Mouse (Mus musculus): ENCODE results near the gene Olfr697. TPM values are rescaled to one million over a fixed set of nuclear protein-coding genes. Genes with fewer than 3 reads are reported as not detected.
A peak's percentile ranks its signal among the peaks of the same experiment; 100 is the strongest.
"Not testable (repeated sequence)": the region's sequence is repeated elsewhere in the genome, so short reads cannot be mapped to it uniquely, and the experiment has no call there.

Gene Olfr697
- not detected in 2 replicates for total RNA-seq (2015)
- not detected in 2 replicates for total RNA-seq (2017)

DNA sequence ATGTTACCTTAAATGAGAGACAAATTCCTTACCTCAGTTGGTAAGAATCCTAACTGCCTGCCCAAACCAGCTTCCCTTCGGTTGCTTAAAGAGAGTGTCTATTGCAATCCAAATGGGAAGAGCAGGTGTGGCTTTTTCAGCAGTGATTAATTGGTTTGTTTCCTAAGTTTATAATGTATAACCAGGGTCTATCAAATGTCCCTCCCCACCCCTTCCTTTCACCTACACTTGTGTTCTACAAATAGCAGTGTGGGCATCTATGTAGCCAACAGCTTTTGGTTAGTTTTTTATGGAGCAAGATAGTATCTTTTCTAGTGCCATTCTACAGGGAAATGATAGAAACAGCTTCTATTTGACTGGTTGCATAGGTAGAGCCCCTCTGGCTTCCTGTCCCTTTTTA is at the start of gene Olfr697:
TSS of gene Olfr697 (minus strand) at position 101 of the 400 bp plus-strand sequence.
- ATAC-seq (replicated peaks; ENCODE audit: poor library complexity): no peak

DNA sequence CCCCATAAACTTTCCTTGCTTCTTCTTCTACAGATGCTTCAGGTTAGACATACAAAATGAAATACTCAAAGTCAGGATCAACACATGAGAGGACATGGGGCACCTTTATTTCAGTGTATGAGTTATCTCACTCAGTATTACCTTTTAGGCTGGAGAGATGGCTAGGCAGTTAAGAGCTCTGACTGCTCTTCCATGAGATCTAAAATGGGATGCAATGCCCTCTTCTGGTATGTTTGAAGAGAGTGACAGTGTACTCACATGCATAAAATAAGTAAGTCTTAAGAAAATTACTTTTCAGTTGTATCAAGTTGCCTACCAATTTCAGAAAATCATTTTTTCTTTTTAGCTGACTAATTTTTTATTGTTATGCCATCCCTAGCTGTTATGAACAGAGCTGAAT is 46.1 kb upstream of the Olfr697 start:
- ATAC-seq (replicated peaks; ENCODE audit: poor library complexity): peak; percentile 50; the same call in 1 of the 2 replicates

DNA sequence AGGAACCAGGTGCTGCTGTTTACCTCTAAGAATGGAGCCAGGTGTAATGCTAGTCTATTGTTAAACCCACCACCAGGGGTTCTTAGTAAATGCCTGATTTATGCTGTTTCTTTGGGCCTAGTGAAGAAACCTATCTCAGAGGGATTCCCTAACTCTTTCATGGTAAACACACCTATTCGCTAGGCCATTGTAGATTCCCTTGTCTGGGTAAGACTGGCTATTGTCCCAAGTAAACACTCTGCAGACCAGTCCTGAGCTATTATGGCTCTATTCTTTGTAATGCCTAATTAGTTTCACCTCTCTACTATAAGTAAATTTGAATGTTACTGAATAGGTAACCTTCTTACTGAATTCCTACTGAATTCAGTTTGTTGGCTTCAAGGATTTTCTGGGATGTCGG is 18.8 kb upstream of the Olfr697 start:
- ATAC-seq (replicated peaks; ENCODE audit: poor library complexity): not testable (repeated sequence)

DNA sequence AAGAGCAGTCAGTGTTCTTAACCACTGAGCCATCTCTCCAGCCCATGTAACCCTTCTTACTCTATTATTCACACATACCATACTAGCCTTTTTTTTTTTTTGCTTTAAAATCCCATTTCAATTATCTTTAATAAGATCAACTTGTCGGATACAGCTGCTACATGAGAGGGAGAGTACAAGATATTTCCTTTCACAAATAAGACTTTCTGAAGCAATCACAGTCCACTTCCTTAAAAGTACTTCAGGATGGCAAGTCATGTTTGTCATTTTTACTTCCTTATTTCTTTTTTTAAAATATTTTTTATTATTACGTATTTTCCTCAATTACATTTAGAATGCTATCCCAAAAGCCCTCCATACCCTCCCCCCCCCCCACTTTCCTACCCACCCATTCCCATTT is 16.6 kb upstream of the Olfr697 start:
- peak; percentile 94 for ATAC-seq (replicated peaks; ENCODE audit: poor library complexity)

DNA sequence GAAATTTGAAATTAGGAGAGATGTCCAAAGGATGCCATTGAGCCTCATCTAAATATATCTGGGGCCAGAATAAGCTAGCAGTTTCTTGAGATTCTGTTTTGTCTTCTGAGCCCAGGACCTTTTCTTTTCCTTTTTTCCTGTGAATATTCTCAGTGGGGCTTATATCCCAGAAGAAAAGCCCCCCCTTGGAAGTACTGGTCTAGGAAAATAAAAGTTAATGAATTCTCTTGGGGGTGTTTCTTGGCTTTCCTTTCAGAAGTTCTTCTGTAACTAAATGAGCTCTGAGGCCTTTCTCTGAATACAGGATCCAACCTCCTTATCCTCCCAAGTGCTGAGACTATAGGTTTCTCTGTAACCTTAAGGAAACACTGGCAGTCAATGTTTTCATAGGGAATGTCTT is 13.1 kb upstream of the Olfr697 start, which contains the start of gene Olfr698:
TSS of gene Olfr698 (minus strand) at position 101 of the 400 bp plus-strand sequence.
- ATAC-seq (replicated peaks; ENCODE audit: poor library complexity): no peak

DNA sequence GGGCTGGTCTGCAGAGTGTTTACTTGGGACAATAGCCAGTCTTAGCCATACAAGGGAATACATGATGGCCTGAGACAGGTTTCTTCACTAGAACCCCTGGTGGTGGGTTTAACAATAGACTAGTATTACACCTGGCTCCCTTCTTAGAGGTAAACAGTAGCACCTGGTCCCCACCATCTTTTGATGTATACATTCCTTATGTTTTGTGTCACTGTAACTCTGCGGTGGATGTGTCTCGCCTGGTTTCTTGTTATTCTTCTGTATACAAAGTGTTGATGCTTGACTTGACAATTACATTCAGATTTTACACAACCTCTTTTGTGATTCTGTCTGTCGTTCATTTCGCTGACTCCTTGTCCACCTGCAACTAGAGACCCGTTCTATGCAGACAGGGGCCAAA is 3.6 kb upstream of the Olfr697 start:
- no peak for ATAC-seq (replicated peaks; ENCODE audit: poor library complexity)

DNA sequence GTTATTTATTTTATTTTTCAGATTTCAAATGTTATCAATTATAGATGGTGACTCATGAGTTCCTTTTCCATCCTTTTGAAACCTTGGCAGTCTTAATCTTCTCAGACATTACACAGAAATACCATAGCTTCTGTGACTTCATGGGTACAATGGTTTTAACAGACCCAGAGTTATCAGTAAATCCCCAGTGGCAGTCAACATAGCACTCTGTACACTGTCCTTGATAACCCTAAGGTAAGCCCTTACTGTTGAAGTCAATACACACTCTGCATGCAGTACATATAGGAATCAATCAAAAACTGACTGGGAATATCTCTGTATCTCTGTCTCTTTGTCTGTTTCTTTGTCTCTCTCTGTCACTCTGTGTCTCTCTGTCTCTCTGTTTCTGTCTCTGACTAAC is 5.2 kb downstream of the Olfr697 start:
- ATAC-seq (replicated peaks; ENCODE audit: poor library complexity): no peak

DNA sequence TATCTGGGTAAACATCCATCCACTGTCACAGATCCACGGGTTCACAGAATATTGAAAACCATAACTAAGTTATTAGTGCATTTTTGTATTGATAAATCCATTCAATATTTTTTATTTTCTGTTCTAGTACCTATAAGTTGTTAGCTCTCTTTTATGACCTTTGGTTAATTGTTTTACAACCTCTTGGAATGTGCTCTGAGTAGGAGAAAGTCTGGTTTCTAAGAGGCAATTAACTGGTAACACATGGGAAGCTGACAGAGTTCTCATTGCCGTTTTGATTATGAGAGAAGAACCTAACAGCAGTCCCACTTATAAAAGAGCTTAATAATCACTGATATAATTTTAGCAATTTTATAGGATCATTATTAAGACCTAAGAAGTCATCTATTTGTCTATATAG is 8.5 kb downstream of the Olfr697 start:
- no peak for ATAC-seq (replicated peaks; ENCODE audit: poor library complexity)

DNA sequence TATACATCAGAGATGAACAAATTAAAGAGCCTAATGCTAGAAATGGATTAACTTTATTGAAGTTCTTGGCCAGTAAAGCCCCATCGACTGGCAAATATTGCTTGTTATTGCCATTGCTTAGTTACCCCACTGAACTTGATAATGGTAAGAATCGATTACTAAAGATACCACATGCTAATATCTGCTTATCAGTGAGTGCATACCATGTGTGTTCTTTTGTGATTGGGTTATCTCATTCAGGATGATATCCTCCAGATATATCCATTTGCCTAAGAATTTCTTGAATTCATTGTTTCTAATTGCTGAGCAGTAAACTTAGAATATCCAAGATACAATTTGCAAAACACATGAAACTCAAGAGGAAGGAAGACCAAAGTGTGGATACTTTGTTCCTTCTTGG is 16.6 kb downstream of the Olfr697 start:
- not testable (repeated sequence) for ATAC-seq (replicated peaks; ENCODE audit: poor library complexity)

DNA sequence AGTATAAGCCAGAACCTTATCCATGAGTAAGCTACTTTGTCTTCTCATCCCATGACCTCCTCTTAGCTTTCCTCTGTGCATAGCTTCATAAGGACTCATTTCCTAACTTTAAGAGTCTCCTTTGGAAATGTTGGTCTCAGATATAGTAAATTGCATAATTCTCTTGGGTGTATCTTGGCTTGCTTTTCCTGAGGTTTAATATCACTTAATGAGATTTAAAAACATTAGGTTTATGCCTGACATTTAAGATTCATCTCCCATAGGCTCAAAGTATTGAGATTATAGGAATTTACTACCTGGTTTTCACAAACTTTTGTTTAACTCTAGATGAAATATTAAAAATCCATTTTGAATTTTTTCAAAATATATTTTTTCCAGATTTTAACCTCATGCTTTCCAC is 25.9 kb downstream of the Olfr697 start, which contains the start of gene Olfr695:
TSS of gene Olfr695 (minus strand) at position 101 of the 400 bp plus-strand sequence.
- ATAC-seq (replicated peaks; ENCODE audit: poor library complexity): no peak

DNA sequence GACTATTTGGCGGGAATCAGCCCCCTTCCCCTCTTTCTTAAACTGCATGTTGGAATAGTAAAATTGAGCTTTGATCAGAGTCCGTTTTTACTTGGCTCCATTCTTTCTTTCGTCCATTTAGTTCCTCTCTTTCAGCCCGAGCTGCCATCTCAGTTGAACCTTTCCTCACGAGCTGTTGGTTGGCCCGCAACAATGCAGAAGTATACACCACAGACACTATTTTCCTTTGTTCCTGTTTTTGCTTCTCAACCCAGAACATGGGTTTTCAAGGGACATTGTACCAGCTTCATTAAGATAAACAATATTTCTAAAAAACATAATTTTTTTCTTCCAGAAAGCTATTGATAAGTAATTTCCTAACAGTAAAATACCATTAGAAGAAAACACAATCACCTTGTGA is 30.8 kb downstream of the Olfr697 start:
- peak; percentile 100 for ATAC-seq (replicated peaks; ENCODE audit: poor library complexity)

DNA sequence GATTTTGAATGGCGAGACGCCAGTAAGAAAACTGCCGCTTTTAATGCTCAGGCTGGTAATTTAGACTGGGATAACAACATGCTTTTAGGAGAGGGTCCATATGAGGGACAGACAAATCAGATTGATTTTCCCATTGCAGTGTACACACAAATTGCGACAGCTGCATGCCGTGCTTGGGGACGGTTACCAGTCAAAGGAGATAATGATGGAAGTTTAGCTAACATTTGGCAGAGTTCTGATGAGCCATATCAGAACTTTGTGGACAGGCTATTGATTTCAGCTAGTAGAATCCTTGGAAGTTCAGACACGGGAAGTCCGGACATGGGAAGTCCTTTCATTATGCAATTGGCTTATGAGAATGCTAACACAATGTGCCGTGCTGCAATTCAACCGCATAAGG is 34.5 kb downstream of the Olfr697 start:
- ATAC-seq (replicated peaks; ENCODE audit: poor library complexity): not testable (repeated sequence)

DNA sequence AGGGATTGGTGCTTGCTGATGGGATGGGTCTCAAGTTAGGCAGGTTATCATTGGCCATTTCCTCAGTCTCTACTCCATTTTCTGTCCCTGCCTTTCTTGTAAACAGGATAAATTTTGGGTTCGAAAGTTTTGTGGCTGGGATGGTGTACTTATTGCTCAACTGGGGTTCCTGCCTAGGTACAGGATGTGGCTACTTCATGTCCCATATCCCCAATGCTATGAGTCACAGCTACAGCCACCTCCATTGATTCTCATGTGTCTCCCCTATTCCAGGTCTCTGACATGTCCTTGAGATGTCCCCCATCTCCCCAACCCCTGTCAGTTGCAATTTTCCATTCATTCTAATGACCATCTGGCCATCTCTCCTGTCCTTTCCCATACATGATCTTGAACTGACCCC is 45.4 kb downstream of the Olfr697 start:
- ATAC-seq (replicated peaks; ENCODE audit: poor library complexity): peak; percentile 84

DNA sequence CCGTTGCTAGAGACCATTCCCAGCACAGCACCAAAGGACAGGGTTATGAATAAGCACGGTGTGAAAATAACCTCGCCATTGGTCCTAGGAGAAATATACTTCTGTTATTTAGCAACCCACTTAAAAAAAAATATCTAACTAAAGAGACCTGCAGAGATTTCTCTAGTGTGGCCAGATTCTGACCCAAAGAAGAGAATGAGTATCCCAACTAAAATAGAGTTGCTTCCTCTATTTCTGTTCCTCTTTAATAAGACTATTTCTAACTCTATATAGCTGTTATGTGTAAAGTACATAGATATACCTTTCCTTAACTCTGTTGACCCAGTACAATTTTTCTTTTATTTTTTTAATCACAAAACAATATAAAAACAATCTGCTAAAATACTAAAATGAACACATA is 49.3 kb downstream of the Olfr697 start:
- ATAC-seq (replicated peaks; ENCODE audit: poor library complexity): peak; percentile 69

DNA sequence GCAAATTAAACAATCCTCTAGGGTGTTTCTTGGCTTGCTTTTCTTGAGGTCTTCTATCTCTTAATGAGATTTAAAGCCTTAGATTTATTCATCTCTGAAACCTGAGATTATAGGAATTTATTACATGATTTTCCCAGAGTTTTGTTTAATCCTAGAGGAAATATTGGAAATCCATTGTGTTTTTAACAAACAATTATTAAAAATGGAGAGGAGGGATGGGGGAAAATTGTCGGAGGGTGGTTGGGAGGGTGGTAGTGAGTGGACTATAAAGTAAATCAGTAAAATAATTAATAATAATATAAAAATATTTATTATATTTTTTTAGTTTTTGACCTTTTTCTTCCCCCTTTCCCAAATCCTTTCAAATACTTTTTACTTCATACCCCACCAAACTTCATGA is 50.5 kb downstream of the Olfr697 start, which contains the start of gene Olfr694:
TSS of gene Olfr694 (minus strand) at position 101 of the 400 bp plus-strand sequence.
- no peak for ATAC-seq (replicated peaks; ENCODE audit: poor library complexity)

Other genes starting within 250 kb of the Olfr697 start
- not detected in 2 replicates for gene Olfr693, start 61.9 kb downstream of the Olfr697 start, total RNA-seq (2015)
- not detected in 2 replicates for gene Olfr693, start 61.9 kb downstream of the Olfr697 start, total RNA-seq (2017)
- gene Olfr694, start 50.6 kb downstream of the Olfr697 start, total RNA-seq (2015): not detected in 2 replicates
- gene Olfr694, start 50.6 kb downstream of the Olfr697 start, total RNA-seq (2017): not detected in 2 replicates
- gene Olfr695, start 26.0 kb downstream of the Olfr697 start, total RNA-seq (2015): 0.05 TPM in 1 of 2 replicates, not detected in the other
- gene Olfr695, start 26.0 kb downstream of the Olfr697 start, total RNA-seq (2017): not detected in 2 replicates
- not detected in 2 replicates for gene Olfr698, start 13.0 kb upstream of the Olfr697 start, total RNA-seq (2015)
- gene Olfr698, start 13.0 kb upstream of the Olfr697 start, total RNA-seq (2017): not detected in 2 replicates
- not detected in 2 replicates for gene Olfr699, start 50.8 kb upstream of the Olfr697 start, total RNA-seq (2015)
- gene Olfr699, start 50.8 kb upstream of the Olfr697 start, total RNA-seq (2017): not detected in 2 replicates
- not detected in 2 replicates for gene Olfr700, start 66.4 kb upstream of the Olfr697 start, total RNA-seq (2015)
- gene Olfr700, start 66.4 kb upstream of the Olfr697 start, total RNA-seq (2017): not detected in 2 replicates
- not detected in 2 replicates for gene Olfr701, start 71.7 kb upstream of the Olfr697 start, total RNA-seq (2015)
- not detected in 2 replicates for gene Olfr701, start 71.7 kb upstream of the Olfr697 start, total RNA-seq (2017)
- gene Olfr702, start 91.5 kb upstream of the Olfr697 start, total RNA-seq (2015): not detected in 2 replicates
- not detected in 2 replicates for gene Olfr702, start 91.5 kb upstream of the Olfr697 start, total RNA-seq (2017)
- not detected in 2 replicates for gene Olfr703, start 100.9 kb upstream of the Olfr697 start, total RNA-seq (2015)
- gene Olfr703, start 100.9 kb upstream of the Olfr697 start, total RNA-seq (2017): not detected in 2 replicates
- gene Olfr704, start 120.7 kb upstream of the Olfr697 start, total RNA-seq (2015): not detected in 2 replicates
- not detected in 2 replicates for gene Olfr704, start 120.7 kb upstream of the Olfr697 start, total RNA-seq (2017)
- not detected in 2 replicates for gene Olfr705, start 134.4 kb upstream of the Olfr697 start, total RNA-seq (2015)
- gene Olfr705, start 134.4 kb upstream of the Olfr697 start, total RNA-seq (2017): not detected in 2 replicates
- not detected in 2 replicates for gene Olfr706, start 145.7 kb upstream of the Olfr697 start, total RNA-seq (2015)
- not detected in 2 replicates for gene Olfr706, start 145.7 kb upstream of the Olfr697 start, total RNA-seq (2017)
- gene Olfr707, start 158.8 kb upstream of the Olfr697 start, total RNA-seq (2015): not detected in 2 replicates
- gene Olfr707, start 158.8 kb upstream of the Olfr697 start, total RNA-seq (2017): not detected in 2 replicates
- not detected in 2 replicates for gene Olfr1532-ps1, start 165.6 kb upstream of the Olfr697 start, total RNA-seq (2015)
- gene Olfr1532-ps1, start 165.6 kb upstream of the Olfr697 start, total RNA-seq (2017): not detected in 2 replicates
- 0.02 TPM in 1 of 2 replicates, not detected in the other for gene Olfr709-ps1, start 189.8 kb upstream of the Olfr697 start, total RNA-seq (2015)
- gene Olfr709-ps1, start 189.8 kb upstream of the Olfr697 start, total RNA-seq (2017): not detected in 2 replicates
- gene Olfr710, start 205.9 kb upstream of the Olfr697 start, total RNA-seq (2015): not detected in 2 replicates
- gene Olfr710, start 205.9 kb upstream of the Olfr697 start, total RNA-seq (2017): not detected in 2 replicates
- not detected in 2 replicates for gene Olfr6, start 221.5 kb upstream of the Olfr697 start, total RNA-seq (2015)
- gene Olfr6, start 221.5 kb upstream of the Olfr697 start, total RNA-seq (2017): not detected in 2 replicates
- gene Olfr711, start 233.0 kb upstream of the Olfr697 start, total RNA-seq (2015): not detected in 2 replicates
- not detected in 2 replicates for gene Olfr711, start 233.0 kb upstream of the Olfr697 start, total RNA-seq (2017)

Data from megakaryocyte progenitor cell, adult 5-6 weeks (primary cell).